9 mouse cellular contexts compared by ENCODE assay signal in genomic region chr17:45403207-45403606, GRCm38 (mm10). TPM values are rescaled to one million over a fixed set of nuclear protein-coding genes. Genes with fewer than 3 reads are reported as not detected.
DNase-seq lines count a peak whose midpoint lies in the region; ATAC-seq and TF ChIP-seq lines count a peak whose summit lies in the region.
"Had no signal": no experiment of that assay in that cellular context is flagged by ENCODE, and none has a peak within 500 bp of the region (broad histone marks: within the 10 kb centered on the region; RNA-seq: fewer than 3 reads in every experiment).

No protein-coding gene starts in this region.

- H3K4me1 ChIP-seq in forebrain, embryonic 15.5 days: 0 out of 2 replicates have a peak, but pooled peaks cover 6% of the 10 kb centered on the region
- H3K4me1 ChIP-seq in forebrain, embryonic 12.5 days: 0 out of 2 replicates have a peak, but pooled peaks cover 3% of the 10 kb centered on the region
- peaks cover 23% of the 10 kb centered on the region for H3K4me1 ChIP-seq in embryonic fibroblast, embryonic 13.5 days (ENCODE audit: control insufficient read depth, insufficient read depth, low read length)
- H3K4me1 ChIP-seq in lung, embryonic 14.5 days (ENCODE audit: insufficient read depth): no peaks in the 10 kb centered on the region

- no peak overlapping the region for H3K27ac ChIP-seq in forebrain, embryonic 15.5 days (replicated peaks)
- no peak overlapping the region for H3K27ac ChIP-seq in forebrain, embryonic 12.5 days
- peak overlapping the region; percentile 66; the same call in 1 of the 2 replicates for H3K27ac ChIP-seq in embryonic fibroblast, embryonic 13.5 days (ENCODE audit: insufficient read depth, low read length)
- no peak overlapping the region for H3K27ac ChIP-seq in lung, embryonic 14.5 days (ENCODE audit: low read depth)
- H3K27ac ChIP-seq: liver, embryonic 15.5 days had no signal

- TF ChIP-seq POLR2A in embryonic fibroblast, embryonic 13.5 days (IDR thresholded peaks at IDR 0.05; ENCODE audit: low read depth, low read length): no peak

- peaks cover 26% of the 10 kb centered on the region for H3K36me3 ChIP-seq in forebrain, embryonic 15.5 days
- H3K36me3 ChIP-seq in forebrain, embryonic 12.5 days (replicated peaks): peaks cover 50% of the 10 kb centered on the region
- peaks cover 69% of the 10 kb centered on the region for H3K36me3 ChIP-seq in lung, embryonic 14.5 days (ENCODE audit: insufficient read depth)

- no peak for TF ChIP-seq CTCF in embryonic fibroblast, embryonic 13.5 days (IDR thresholded peaks at IDR 0.05; ENCODE audit: borderline replicate concordance, insufficient read depth, low read length)
- peak; percentile 75 for TF ChIP-seq CTCF in lung, embryonic 14.5 days (IDR thresholded peaks at IDR 0.05; ENCODE audit: low read depth)

- WGBS in forebrain, embryonic 15.5 days: 6% methylated on average over 3 of the region's 3 CpGs
- 24% methylated on average over 3 of the region's 3 CpGs for WGBS in forebrain, embryonic 12.5 days
- WGBS in lung, embryonic 14.5 days: 5% methylated on average over 3 of the region's 3 CpGs

- H3K4me3 ChIP-seq in forebrain, embryonic 15.5 days: no peak overlapping the region
- H3K4me3 ChIP-seq in forebrain, embryonic 12.5 days (replicated peaks): no peak overlapping the region
- no peak overlapping the region for H3K4me3 ChIP-seq in embryonic fibroblast, embryonic 13.5 days (ENCODE audit: insufficient read depth, low read length)
- H3K4me3 ChIP-seq in lung, embryonic 14.5 days (ENCODE audit: low read depth, low read length): no peak overlapping the region
- H3K4me3 ChIP-seq: liver, embryonic 15.5 days had no signal

- no peak overlapping the region for H3K4me2 ChIP-seq in forebrain, embryonic 15.5 days (replicated peaks)
- no peak overlapping the region for H3K4me2 ChIP-seq in forebrain, embryonic 12.5 days
- no peak overlapping the region for H3K4me2 ChIP-seq in lung, embryonic 14.5 days
- H3K4me2 ChIP-seq: liver, embryonic 15.5 days had no signal

- H3K27me3 ChIP-seq in forebrain, embryonic 15.5 days: no peaks in the 10 kb centered on the region
- no peaks in the 10 kb centered on the region for H3K27me3 ChIP-seq in forebrain, embryonic 12.5 days
- H3K27me3 ChIP-seq in lung, embryonic 14.5 days (ENCODE audit: insufficient read depth, low read length): no peaks in the 10 kb centered on the region
- H3K27me3 ChIP-seq: liver, embryonic 15.5 days had no signal

- H3K9me3 ChIP-seq in forebrain, embryonic 15.5 days: no peaks in the 10 kb centered on the region
- no peaks in the 10 kb centered on the region for H3K9me3 ChIP-seq in forebrain, embryonic 12.5 days
- H3K9me3 ChIP-seq in lung, embryonic 14.5 days (ENCODE audit: low read depth, low read length): no peaks in the 10 kb centered on the region
- H3K9me3 ChIP-seq: liver, embryonic 15.5 days had no signal

- ATAC-seq in forebrain, embryonic 15.5 days (replicated peaks): peak; percentile 71; the same call in 1 of the 2 replicates
- no peak for ATAC-seq in forebrain, embryonic 12.5 days (ENCODE audit: low FRiP score)
- ATAC-seq in lung, embryonic 14.5 days (ENCODE audit: insufficient read depth): no peak

- H3K9ac ChIP-seq in forebrain, embryonic 15.5 days (replicated peaks): no peak overlapping the region
- H3K9ac ChIP-seq in forebrain, embryonic 12.5 days: no peak overlapping the region
- H3K9ac ChIP-seq in lung, embryonic 14.5 days: no peak overlapping the region
- H3K9ac ChIP-seq: liver, embryonic 15.5 days had no signal

- DNase-seq in A20 (ENCODE audit: low read depth, low spot score): peak; percentile 71
- DNase-seq in adrenal gland, postnatal 14 days: peak; percentile 47
- DNase-seq in kidney, adult 9 months: peak; percentile 85
- peak; percentile 88 for DNase-seq in lung, embryonic 14.5 days
- peak; percentile 52 for DNase-seq in right cerebral cortex, postnatal 14 days

RNA-seq across cellular contexts. Expression of gene Cdc5l, which starts 30.3 kb away (rescaled TPM):
- polyA plus RNA-seq in forebrain, embryonic 15.5 days (2015; fragmentation: Nextera tagmentation; extraction: Ambion mirVana): 69.5 and 74.5 TPM in 2 replicates
- polyA plus RNA-seq in forebrain, embryonic 12.5 days (2016; fragmentation: Nextera tagmentation; extraction: Ambion mirVana): 79.9 and 82.6 TPM in 2 replicates
- total RNA-seq in adrenal gland, postnatal 14 days (2021): 44.3 and 44.8 TPM in 2 replicates
- 38.6 and 52.1 TPM in 2 replicates for polyA plus RNA-seq in embryonic fibroblast, embryonic 13.5 days (2011; ENCODE audit: insufficient read length, low read depth, missing spikeins)
- 63.8 and 68.1 TPM in 2 replicates for polyA plus RNA-seq in lung, embryonic 14.5 days (2014; fragmentation: Nextera tagmentation; extraction: Ambion mirVana)
